Mouse (Mus musculus) adrenal gland, postnatal 4 days (tissue): ENCODE results near the gene Sh3glb2. TPM values are rescaled to one million over a fixed set of nuclear protein-coding genes. Genes with fewer than 3 reads are reported as not detected.

Experiments
- DNase-seq, 2 experiments: peaks; one replicate each; pipeline ENCODE4 v3.0.0; 2021 to 2022; ENCODE audit warnings: low spot score in 2 of 2, mixed read lengths in 2 of 2
- total RNA-seq, 2 experiments: library from RNA; stranded (reverse); gene quantifications; 2 replicates each; pipeline ENCODE4 v1.2.3; 2021

Gene Sh3glb2
- total RNA-seq, 2 experiments from 2014 or later, result 106 to 107 TPM

GRCm38 (mm10) chr2:30380564-30381376 lies 21.6 kb upstream of the Sh3glb2 start:
- no peak for DNase-seq

- no peak for DNase-seq
Measured at GRCm38 (mm10) chr2:30379307-30379706, 20.2 kb upstream of the Sh3glb2 start.

GRCm38 (mm10) chr2:30377721-30378120 lies 18.6 kb upstream of the Sh3glb2 start:
- no peak for DNase-seq

- DNase-seq, result no peak
Measured at GRCm38 (mm10) chr2:30375893-30376292, 16.8 kb upstream of the Sh3glb2 start.

GRCm38 (mm10) chr2:30372726-30373125 lies 13.6 kb upstream of the Sh3glb2 start:
- DNase-seq, result no peak

GRCm38 (mm10) chr2:30371544-30371943 lies 12.4 kb upstream of the Sh3glb2 start:
- no peak for DNase-seq

DNA sequence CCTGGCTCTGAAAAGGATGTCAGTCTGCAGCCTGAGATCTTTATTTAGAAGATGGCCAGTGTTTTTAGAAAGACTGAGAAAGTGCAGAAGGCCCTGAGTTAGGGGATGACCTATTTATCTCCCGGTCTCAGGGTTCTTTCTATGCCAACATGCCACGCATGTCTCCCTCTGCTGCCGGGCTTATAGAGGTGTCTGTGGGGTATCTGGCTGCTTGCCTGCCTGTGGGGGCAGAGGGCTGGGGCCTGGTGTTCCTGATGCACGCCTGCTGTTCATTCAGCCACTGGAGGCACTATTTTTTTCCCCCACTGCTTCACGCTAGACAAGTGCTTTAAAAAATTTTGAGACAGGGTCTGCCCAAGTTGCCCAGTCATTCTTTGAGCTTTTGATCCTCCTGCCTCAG lies 7.1 kb upstream of the Sh3glb2 start:
- DNase-seq, result no peak

- DNase-seq, result no peak
Measured at GRCm38 (mm10) chr2:30365281-30366069, 6.3 kb upstream of the Sh3glb2 start.

GRCm38 (mm10) chr2:30363773-30364650 lies 4.9 kb upstream of the Sh3glb2 start, which contains the start of gene Miga2:
Gene Miga2 (plus strand): TSS chr2:30364233.
- DNase-seq, result peak; percentile 94 to 97

GRCm38 (mm10) chr2:30362865-30363264 lies 3.7 kb upstream of the Sh3glb2 start:
- DNase-seq, result no peak

DNA sequence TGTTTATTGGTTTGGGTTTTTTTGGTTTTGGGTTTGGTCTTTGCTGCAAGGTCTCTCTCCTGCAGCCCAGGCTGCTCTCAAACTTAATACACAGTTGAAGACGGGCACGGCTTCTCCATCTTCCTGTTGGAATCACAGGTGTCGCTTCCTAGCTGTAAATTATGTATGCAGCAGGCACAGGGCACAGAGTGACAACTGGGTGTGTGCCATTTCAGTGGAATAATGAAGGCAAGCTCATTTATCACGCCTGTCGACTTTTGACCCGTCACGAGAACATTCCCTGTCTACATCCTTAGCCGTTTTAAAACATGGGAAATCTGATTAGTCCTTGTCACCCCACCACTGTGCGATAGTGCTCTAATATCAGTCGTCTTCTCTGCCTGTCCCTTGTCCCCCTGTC lies 1.5 kb upstream of the Sh3glb2 start:
- no peak for DNase-seq

DNA sequence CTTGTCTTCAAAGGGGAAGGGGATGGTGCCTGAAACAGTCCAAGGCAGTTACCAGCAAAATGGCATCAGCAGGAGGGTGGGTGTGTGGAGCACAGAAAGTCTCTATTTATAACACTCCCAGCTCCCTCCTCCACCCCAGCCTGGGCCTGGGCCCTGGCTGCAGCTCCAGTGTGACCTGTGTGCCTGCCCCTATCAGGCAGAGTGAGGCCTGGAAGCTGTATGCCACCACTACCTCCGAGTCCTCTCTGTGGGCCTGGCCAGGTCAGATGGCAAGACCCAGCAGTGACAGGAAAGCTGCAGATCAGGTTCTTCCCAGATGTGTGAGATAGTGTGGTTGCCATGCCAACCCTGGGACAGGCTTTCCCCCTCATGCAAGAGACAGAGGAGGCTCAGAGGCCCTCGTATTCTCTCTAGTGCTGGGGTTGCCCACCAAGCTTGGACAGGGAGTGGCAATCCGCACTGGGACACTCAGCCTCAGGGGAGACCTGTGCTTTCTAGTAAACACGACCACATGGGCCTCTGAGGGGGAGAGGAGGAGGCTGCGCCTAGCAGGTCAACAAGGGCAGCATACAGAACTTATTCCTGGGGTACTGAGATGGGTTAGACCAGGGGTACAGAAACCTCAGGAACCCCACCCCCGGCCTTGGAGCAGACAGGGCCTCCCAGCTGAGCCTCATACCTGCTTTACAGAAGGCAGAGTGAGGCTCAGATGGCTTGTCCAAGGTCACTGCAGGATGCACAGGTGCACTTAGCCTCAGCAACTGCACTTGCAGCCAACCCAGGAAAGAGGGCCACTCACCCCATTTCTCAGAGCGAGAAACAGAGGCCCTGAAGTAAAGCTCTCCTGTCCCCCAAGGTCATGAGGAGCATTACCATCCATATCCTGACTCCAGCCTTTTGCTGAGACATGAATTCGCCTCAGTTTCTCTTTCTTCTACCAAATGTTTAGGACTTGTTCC lies 1.3 kb downstream of the Sh3glb2 start:
- no peak for DNase-seq

GRCm38 (mm10) chr2:30356906-30357305 lies 2.2 kb downstream of the Sh3glb2 start:
- DNase-seq, result no peak

- no peak for DNase-seq
Measured at GRCm38 (mm10) chr2:30356266-30356665, 2.9 kb downstream of the Sh3glb2 start.

DNA sequence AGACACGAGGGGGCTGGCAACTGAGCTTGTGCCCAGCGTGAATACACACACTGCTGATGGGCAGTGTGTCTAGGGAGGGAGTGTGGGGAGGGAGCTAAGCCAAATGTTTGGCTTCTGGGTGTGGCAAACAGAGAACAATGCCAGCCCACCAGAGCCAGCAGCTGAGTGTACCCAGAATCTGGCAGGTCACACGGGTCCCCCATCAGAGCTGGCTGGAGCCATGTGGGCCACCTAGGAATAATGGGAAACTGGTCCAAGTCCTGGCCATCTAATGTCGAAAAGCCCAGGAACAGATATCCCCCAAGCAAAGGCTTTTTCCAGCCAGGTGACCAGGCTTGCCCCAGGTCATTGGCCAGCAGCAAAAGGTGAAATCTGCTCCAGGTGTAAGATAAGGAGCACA lies 3.3 kb downstream of the Sh3glb2 start:
- no peak for DNase-seq

DNA sequence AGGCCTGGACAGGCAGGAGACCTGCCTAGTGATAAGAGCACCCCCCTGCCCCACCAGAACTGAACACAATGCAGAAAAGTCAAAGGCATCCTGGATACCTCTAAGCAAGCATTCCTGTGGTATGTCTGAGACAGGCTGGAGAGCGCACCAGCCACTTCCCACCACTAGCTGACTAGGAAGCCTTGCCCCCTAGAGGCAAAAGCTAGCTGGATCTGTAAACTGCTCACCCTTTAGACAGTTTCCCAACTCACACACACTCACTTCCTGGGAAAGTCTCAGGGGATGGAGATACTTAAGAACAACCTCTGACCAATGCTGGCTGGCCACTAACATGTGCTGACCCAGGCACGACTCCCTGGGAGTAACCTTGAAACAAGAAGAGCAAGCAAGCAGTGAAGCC lies 8.0 kb downstream of the Sh3glb2 start:
- DNase-seq, result no peak

DNA sequence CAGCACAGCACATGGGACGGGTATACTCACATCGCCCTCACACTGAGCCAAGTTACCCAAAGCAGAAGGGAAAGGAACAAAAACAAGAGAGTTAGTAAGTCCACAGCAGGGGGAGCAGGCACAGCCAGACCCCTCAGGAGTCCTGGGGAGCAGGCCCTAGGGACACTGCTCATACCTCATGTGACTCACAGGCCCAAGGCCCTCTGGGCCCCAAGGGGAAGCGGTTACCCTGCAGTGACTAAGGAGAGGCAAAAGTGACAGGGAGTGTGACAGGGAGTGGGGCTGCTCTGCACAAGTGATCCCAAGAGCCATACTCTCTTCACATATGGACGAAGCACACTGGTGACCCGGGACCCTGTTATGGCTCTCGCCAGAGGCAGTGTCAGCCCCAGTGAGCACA lies 9.9 kb downstream of the Sh3glb2 start:
- no peak for DNase-seq

DNA sequence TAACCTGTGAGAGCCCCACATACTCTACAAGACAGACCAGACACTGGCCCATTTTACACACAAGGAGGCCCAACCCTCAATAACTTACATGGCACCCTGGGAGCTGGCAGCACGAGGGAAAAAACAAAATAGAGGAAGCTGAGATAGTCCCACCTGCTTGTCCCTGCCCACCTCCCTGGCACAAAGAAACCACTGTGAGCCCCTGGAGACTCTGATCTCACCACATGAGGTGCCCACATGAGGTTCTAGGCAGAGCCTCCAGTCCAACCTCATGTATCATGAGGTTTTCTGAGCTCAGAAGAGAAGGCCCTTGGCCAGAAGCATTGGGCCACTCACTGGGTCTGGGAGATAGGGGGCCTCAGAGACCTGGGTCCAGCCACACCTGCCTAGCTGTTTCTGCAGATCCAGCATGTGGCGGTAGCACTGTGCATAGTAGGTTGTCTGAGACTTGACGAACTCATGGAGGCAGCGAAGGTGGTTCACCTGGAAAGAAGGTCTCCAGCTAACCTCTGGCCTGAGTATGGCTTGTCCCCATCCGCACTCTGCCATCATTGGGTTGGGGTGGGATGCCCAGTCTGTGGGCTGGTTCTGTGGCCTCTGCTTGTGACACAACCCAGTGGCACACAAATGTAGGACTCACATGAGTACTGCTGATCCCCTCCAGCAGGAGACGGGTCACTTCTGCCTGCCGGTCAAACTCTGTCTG lies 13.0 kb downstream of the Sh3glb2 start:
- no peak for DNase-seq

GRCm38 (mm10) chr2:30343601-30344137 lies 15.5 kb downstream of the Sh3glb2 start:
- DNase-seq, result peak in 1 of 2 experiments; percentile 54
